Mouse (Mus musculus) liver, adult 2 months (tissue): ENCODE results near the gene Dglucy.

Experiments used
- CTCF ChIP-seq: fragments of 200-500 bp; IDR thresholded peaks from 2 replicates; pipeline ENCODE4 v1.5.1; 2011; ENCODE audit warnings: low read depth, low read length, control low read depth
- POLR2A ChIP-seq: fragments of 200-500 bp; IDR thresholded peaks from 2 replicates; pipeline ENCODE4 v1.6.1; 2011; ENCODE audit warnings: low read length, control low read depth; ENCODE audit not compliant: insufficient read depth; ENCODE audit errors: extremely low read depth

DNA sequence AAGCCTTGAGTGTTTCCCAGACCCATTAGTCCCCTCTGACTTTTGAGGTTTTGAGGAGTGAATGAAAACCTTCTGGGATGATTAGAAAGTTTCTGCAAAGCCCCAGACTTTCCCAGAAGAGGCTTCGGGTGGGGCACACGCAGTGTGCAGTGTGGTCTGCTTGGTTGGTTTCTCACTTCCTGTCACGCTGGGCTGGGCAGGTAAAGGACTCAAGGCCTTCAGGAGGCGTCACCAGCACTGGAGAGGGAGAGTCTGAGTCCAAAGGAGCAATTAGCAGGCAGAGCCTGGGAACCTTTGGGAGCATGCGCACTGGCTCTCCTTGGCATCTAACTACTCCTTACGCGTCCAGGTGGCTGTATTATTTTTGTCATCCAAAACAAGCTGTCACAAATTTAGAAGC, 78.9 kb downstream of the Dglucy start:
- TF ChIP-seq CTCF: no peak
- TF ChIP-seq POLR2A: no peak
